Mouse (Mus musculus) adrenal gland, postnatal 36 days (tissue): ENCODE results near the gene St8sia1. TPM values are rescaled to one million over a fixed set of nuclear protein-coding genes. Genes with fewer than 3 reads are reported as not detected.

Experiments
- DNase-seq, 2 experiments: peaks; one replicate each; pipeline ENCODE4 v3.0.0; 2021; ENCODE audit warnings: mixed read lengths in 1 of 2
- total RNA-seq, 2 experiments: library from RNA; stranded (reverse); gene quantifications; 2 replicates each; pipeline ENCODE4 v1.2.3; 2021

St8sia1 gene
- total RNA-seq, 2 experiments from 2014 or later, result 0.40 to 1.3 TPM

GRCm38 (mm10) chr6:142908911-142909770 is 55.1 kb downstream of the St8sia1 start:
- no peak for DNase-seq

GRCm38 (mm10) chr6:142908412-142908811 is 55.8 kb downstream of the St8sia1 start:
- no peak for DNase-seq

GRCm38 (mm10) chr6:142895371-142895770 is 68.9 kb downstream of the St8sia1 start:
- DNase-seq, result no peak

GRCm38 (mm10) chr6:142893716-142894115 is 70.5 kb downstream of the St8sia1 start:
- no peak for DNase-seq

- DNase-seq, result no peak
Measured at GRCm38 (mm10) chr6:142890321-142890720, 73.9 kb downstream of the St8sia1 start.

- DNase-seq, result no peak
Measured at GRCm38 (mm10) chr6:142888970-142889740, 75.1 kb downstream of the St8sia1 start.

GRCm38 (mm10) chr6:142888346-142888745 is 75.9 kb downstream of the St8sia1 start:
- DNase-seq, result no peak

GRCm38 (mm10) chr6:142887375-142887774 is 76.9 kb downstream of the St8sia1 start:
- DNase-seq, result no peak

GRCm38 (mm10) chr6:142885364-142886154 is 78.7 kb downstream of the St8sia1 start:
- no peak for DNase-seq

GRCm38 (mm10) chr6:142884128-142884527 is 80.1 kb downstream of the St8sia1 start:
- DNase-seq, result no peak

GRCm38 (mm10) chr6:142880849-142881470 is 83.3 kb downstream of the St8sia1 start:
- no peak for DNase-seq

GRCm38 (mm10) chr6:142878744-142879701 is 85.2 kb downstream of the St8sia1 start:
- peak; percentile 56 to 62 for DNase-seq

- DNase-seq, result no peak
Measured at GRCm38 (mm10) chr6:142877221-142877620, 87.0 kb downstream of the St8sia1 start.

GRCm38 (mm10) chr6:142876279-142876899 is 87.9 kb downstream of the St8sia1 start:
- DNase-seq, result no peak

GRCm38 (mm10) chr6:142873795-142874563 is 90.3 kb downstream of the St8sia1 start:
- no peak for DNase-seq

GRCm38 (mm10) chr6:142869715-142870422 is 94.4 kb downstream of the St8sia1 start:
- DNase-seq, result no peak

- DNase-seq, result no peak
Measured at GRCm38 (mm10) chr6:142867471-142868055, 96.7 kb downstream of the St8sia1 start.

GRCm38 (mm10) chr6:142867023-142867422 is 97.2 kb downstream of the St8sia1 start:
- DNase-seq, result no peak
